Mouse (Mus musculus) urinary bladder, postnatal 10 days (tissue): ENCODE measurements around the gene Ogdh.
"Not testable (repeated sequence)": the region's sequence is repeated elsewhere in the genome, so short reads cannot be mapped to it uniquely, and the experiment has no call there.

Source experiments
- DNase-seq: peaks from one replicate; pipeline ENCODE4 v3.0.0; 2022; ENCODE audit warnings: low spot score

Gene Ogdh

GRCm38 (mm10) chr11:6367156-6367555, 75.7 kb downstream of the Ogdh start:
- no peak for DNase-seq

GRCm38 (mm10) chr11:6367986-6368385, 76.6 kb downstream of the Ogdh start:
- not testable (repeated sequence) for DNase-seq

- DNase-seq = no peak
Measured at GRCm38 (mm10) chr11:6371376-6372155, 80.1 kb downstream of the Ogdh start.

- no peak for DNase-seq
Measured at GRCm38 (mm10) chr11:6372784-6373183, 81.4 kb downstream of the Ogdh start.

GRCm38 (mm10) chr11:6380916-6381315, 89.5 kb downstream of the Ogdh start:
- DNase-seq = no peak

GRCm38 (mm10) chr11:6388126-6388725, 96.8 kb downstream of the Ogdh start:
- DNase-seq = no peak

GRCm38 (mm10) chr11:6388726-6389413, 97.4 kb downstream of the Ogdh start, which contains the start of gene Zmiz2:
TSS of gene Zmiz2 (plus strand) at chr11:6389074.
- peak; percentile 87 for DNase-seq

GRCm38 (mm10) chr11:6389483-6389921, 98.1 kb downstream of the Ogdh start:
- no peak for DNase-seq

GRCm38 (mm10) chr11:6390376-6391053, 99.1 kb downstream of the Ogdh start:
- DNase-seq = no peak

- no peak for DNase-seq
Measured at GRCm38 (mm10) chr11:6391516-6392276, 100.3 kb downstream of the Ogdh start.

GRCm38 (mm10) chr11:6392857-6393256, 101.4 kb downstream of the Ogdh start:
- no peak for DNase-seq

GRCm38 (mm10) chr11:6393866-6394265, 102.4 kb downstream of the Ogdh start:
- DNase-seq = no peak

- DNase-seq = no peak
Measured at GRCm38 (mm10) chr11:6395565-6395964, 104.1 kb downstream of the Ogdh start.

- no peak for DNase-seq
Measured at GRCm38 (mm10) chr11:6398141-6398540, 106.7 kb downstream of the Ogdh start.

- DNase-seq = no peak
Measured at GRCm38 (mm10) chr11:6402515-6403510, 111.4 kb downstream of the Ogdh start.

- DNase-seq = no peak
Measured at GRCm38 (mm10) chr11:6403830-6404405, 112.5 kb downstream of the Ogdh start.

GRCm38 (mm10) chr11:6404699-6405566, 113.5 kb downstream of the Ogdh start:
- DNase-seq = no peak

GRCm38 (mm10) chr11:6405591-6406081, 114.2 kb downstream of the Ogdh start:
- no peak for DNase-seq
